Mouse (Mus musculus) embryonic facial prominence, embryonic 11.5 days (tissue): ENCODE data around the gene Galnt16. TPM values are rescaled to one million over a fixed set of nuclear protein-coding genes. Genes with fewer than 3 reads are reported as not detected.

ENCODE experiments used
- ATAC-seq: fragments of 200-750 bp; cut with Nextera tagmentation; replicated peaks from 2 replicates; pipeline ENCODE4 v1.8.0; 2017; ENCODE audit warnings: low read depth; ENCODE audit not compliant: insufficient number of reproducible peaks, low FRiP score, low TSS enrichment
- DNase-seq: peaks from one replicate; pipeline ENCODE4 v3.0.0-alpha.2; 2015; ENCODE audit warnings: low spot score
- H3K27ac ChIP-seq: fragments of 300-500 bp; sonication (generic); replicated peaks from 2 replicates; pipeline ENCODE4 v1.5.1; 2014; ENCODE audit warnings: mild to moderate bottlenecking, low read depth, low read length, control low read depth
- H3K27me3 ChIP-seq: fragments of 300-500 bp; sonication (generic); 2 replicates; pipeline ENCODE4 v1.6.1; 2014; ENCODE audit warnings: mild to moderate bottlenecking, low read length, moderate library complexity, mixed read lengths; ENCODE audit not compliant: control insufficient read depth, insufficient read depth
- H3K36me3 ChIP-seq: fragments of 300-500 bp; sonication (generic); replicated peaks from 2 replicates; pipeline ENCODE4 v1.6.1; 2014; ENCODE audit warnings: low read depth, mild to moderate bottlenecking, low read length, moderate library complexity, mixed read lengths; ENCODE audit not compliant: control insufficient read depth, insufficient read depth
- H3K4me1 ChIP-seq: fragments of 300-500 bp; sonication (generic); 2 replicates; pipeline ENCODE4 v1.6.1; 2014; ENCODE audit warnings: low read length, mixed read lengths; ENCODE audit not compliant: control insufficient read depth, insufficient read depth
- H3K4me2 ChIP-seq: fragments of 300-500 bp; sonication (generic); 2 replicates; pipeline ENCODE4 v1.6.1; 2014; ENCODE audit warnings: low read depth, mild to moderate bottlenecking, control low read depth, low read length, moderate library complexity
- H3K4me3 ChIP-seq: fragments of 300-500 bp; sonication (generic); 2 replicates; pipeline ENCODE4 v1.5.1; 2014; ENCODE audit warnings: low read depth, low read length, control low read depth
- H3K9ac ChIP-seq: fragments of 300-500 bp; sonication (generic); replicated peaks from 2 replicates; pipeline ENCODE4 v1.6.1; 2014; ENCODE audit warnings: mild to moderate bottlenecking, control low read depth, low read length
- H3K9me3 ChIP-seq: fragments of 300-500 bp; sonication (generic); replicated peaks from 2 replicates; pipeline ENCODE4 v1.6.1; 2016; ENCODE audit warnings: mild to moderate bottlenecking, low read length, inconsistent platforms, mixed read lengths; ENCODE audit not compliant: control insufficient read depth
- WGBS: fragments of 180-500 bp; shearing (Covaris S2); extraction: QIAGEN DNeasy Blood & Tissue Kit; methylation state at CpG from one replicate; pipeline ENCODE4 v1.1.7; 2014; 5-methylcytosine and 5-hydroxymethylcytosine counted together
- polyA plus RNA-seq: library from polyadenylated mRNA; unstranded; fragments of >200 nt; fragmentation: Nextera tagmentation; extraction: Ambion mirVana; gene quantifications from 2 replicates; pipeline ENCODE4 v1.2.1, GENCODE M21; 2014

The Galnt16 gene
- 6.9 and 7.0 TPM in 2 replicates for polyA plus RNA-seq

DNA sequence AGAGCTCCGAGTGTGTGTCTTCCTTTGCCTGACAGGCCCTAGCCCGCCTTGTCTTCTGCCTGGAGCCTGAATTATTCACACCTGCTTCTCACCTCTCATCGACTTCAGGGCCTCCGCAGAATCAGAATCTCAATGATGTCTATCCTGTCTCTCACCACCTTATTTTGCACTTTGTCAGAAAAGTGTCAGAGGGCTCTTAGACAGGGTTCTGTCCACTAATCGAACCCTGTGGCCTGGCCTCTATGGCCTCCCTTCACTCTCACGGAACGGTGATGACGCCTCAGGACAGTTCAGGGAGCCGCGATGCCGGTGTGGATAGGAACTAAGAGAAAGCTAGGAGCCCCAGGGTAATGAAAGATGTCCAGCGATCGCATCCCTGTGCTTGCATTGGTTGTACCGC lies at the start of gene Galnt16:
Galnt16 (plus strand) TSS at position 301 of the 400 bp plus-strand sequence.
- no peaks in the 10 kb centered on the region for H3K4me1 ChIP-seq
- ATAC-seq = 0 out of 2 replicates have a peak, but pooled peaks have one; percentile 2
- WGBS = 5% methylated on average over 14 of the region's 14 CpGs

DNA sequence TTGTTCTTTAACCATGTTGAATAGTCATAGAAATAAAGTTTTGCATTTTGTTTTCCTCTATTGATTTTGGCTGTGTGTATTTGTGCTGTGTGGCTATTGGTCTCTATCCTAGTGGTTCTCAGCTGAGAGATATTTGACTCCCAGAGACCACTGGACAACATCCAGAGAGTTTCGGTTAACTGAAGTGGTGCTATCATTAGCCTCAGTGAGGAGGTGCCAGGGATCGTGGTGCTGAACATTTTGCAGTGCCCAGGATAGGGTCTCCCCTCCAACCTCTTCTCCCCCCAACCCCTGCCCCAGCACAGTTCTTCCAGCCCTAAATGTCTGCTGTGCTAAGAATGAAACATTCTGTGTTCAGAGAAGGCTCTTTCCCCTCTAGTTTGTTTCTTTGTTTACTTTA lies 47.9 kb upstream of the Galnt16 start:
- DNase-seq (no peak), ATAC-seq (no peak)
- no peak overlapping the region for H3K9ac ChIP-seq
- H3K4me1 ChIP-seq = no peaks in the 10 kb centered on the region
- no peaks in the 10 kb centered on the region for H3K36me3 ChIP-seq
- no peak overlapping the region for H3K27ac ChIP-seq
- H3K9me3 ChIP-seq = no peaks in the 10 kb centered on the region
- no peak overlapping the region for H3K4me3 ChIP-seq
- H3K4me2 ChIP-seq = no peak overlapping the region
- WGBS = 87% methylated on average over 2 of the region's 2 CpGs
- H3K27me3 ChIP-seq = no peaks in the 10 kb centered on the region

More for the DNA sequence above, at the start of gene Galnt16:
- Histone ChIP-seq H3K9me3 (no peaks in the 10 kb centered on the region), H3K4me2 (peak within 1 kb of the TSS; percentile 97), H3K4me3 (peak within 1 kb of the TSS; percentile 61), H3K27ac (peak within 1 kb of the TSS; percentile 38; the same call in 1 of the 2 replicates), H3K36me3 (no peaks in the 10 kb centered on the region), H3K9ac (peak within 1 kb of the TSS; percentile 54), H3K27me3 (peaks cover 22% of the 10 kb centered on the region)
- DNase-seq = no peak

- H3K4me1 ChIP-seq = no peaks in the 10 kb centered on the region
- H3K4me3 ChIP-seq = no peak overlapping the region
- no peak overlapping the region for H3K4me2 ChIP-seq
- WGBS = 84% methylated on average over 4 of the region's 4 CpGs
- no peak overlapping the region for H3K27ac ChIP-seq
- H3K9me3 ChIP-seq = no peaks in the 10 kb centered on the region
- H3K36me3 ChIP-seq = no peaks in the 10 kb centered on the region
- no peaks in the 10 kb centered on the region for H3K27me3 ChIP-seq
- DNase-seq = no peak
- no peak overlapping the region for H3K9ac ChIP-seq
- ATAC-seq = no peak
These were observed 46.2 kb upstream of the Galnt16 start for GRCm38 (mm10) chr12:80471926-80472325.

- ATAC-seq = no peak
- H3K27ac ChIP-seq = no peak overlapping the region
- H3K9ac ChIP-seq = no peak overlapping the region
- no peak overlapping the region for H3K4me3 ChIP-seq
- H3K36me3 ChIP-seq = no peaks in the 10 kb centered on the region
- no peaks in the 10 kb centered on the region for H3K4me1 ChIP-seq
- no peak for DNase-seq
- WGBS = 78% methylated on average over 3 of the region's 3 CpGs
- no peaks in the 10 kb centered on the region for H3K9me3 ChIP-seq
- no peaks in the 10 kb centered on the region for H3K27me3 ChIP-seq
- H3K4me2 ChIP-seq = no peak overlapping the region
These were observed 44.3 kb upstream of the Galnt16 start for GRCm38 (mm10) chr12:80473731-80474130.

GRCm38 (mm10) chr12:80479986-80480385 lies 38.1 kb upstream of the Galnt16 start:
- no peaks in the 10 kb centered on the region; the same call in 1 of the 2 replicates for H3K36me3 ChIP-seq
- H3K4me3 ChIP-seq = no peak overlapping the region
- no peak overlapping the region for H3K27ac ChIP-seq
- H3K4me2 ChIP-seq = no peak overlapping the region
- no peaks in the 10 kb centered on the region for H3K4me1 ChIP-seq
- no peak for ATAC-seq
- H3K27me3 ChIP-seq = no peaks in the 10 kb centered on the region
- no peaks in the 10 kb centered on the region for H3K9me3 ChIP-seq
- DNase-seq = no peak
- WGBS = 82% methylated on average over 3 of the region's 3 CpGs
- no peak overlapping the region for H3K9ac ChIP-seq

DNA sequence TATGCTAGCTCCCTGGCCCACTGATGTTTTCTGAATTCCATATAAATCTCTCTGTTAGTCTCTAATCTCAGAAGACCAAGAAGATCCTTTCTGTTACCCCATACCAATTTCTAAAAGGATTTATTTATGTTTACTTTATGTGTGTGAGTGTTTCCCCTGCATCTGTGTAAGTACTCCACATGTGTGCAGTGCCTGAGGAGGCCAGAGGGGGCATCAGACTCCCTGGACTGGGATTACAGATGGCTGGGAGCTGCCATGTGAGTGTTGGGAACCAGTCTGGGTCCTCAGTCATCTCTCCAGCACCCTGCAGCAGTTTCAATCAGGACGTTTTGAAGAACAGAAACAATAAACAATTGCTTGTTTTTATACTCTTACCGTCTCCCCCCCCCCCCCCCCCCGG lies 34.7 kb upstream of the Galnt16 start:
- Histone ChIP-seq H3K27ac (no peak overlapping the region), H3K9ac (no peak overlapping the region), H3K27me3 (no peaks in the 10 kb centered on the region), H3K4me2 (no peak overlapping the region), H3K9me3 (no peaks in the 10 kb centered on the region), H3K4me3 (no peak overlapping the region), H3K4me1 (no peaks in the 10 kb centered on the region), H3K36me3 (no peaks in the 10 kb centered on the region; the same call in 1 of the 2 replicates)
- no peak for DNase-seq
- 64% methylated on average over 3 of the region's 3 CpGs for WGBS
- ATAC-seq = no peak

DNA sequence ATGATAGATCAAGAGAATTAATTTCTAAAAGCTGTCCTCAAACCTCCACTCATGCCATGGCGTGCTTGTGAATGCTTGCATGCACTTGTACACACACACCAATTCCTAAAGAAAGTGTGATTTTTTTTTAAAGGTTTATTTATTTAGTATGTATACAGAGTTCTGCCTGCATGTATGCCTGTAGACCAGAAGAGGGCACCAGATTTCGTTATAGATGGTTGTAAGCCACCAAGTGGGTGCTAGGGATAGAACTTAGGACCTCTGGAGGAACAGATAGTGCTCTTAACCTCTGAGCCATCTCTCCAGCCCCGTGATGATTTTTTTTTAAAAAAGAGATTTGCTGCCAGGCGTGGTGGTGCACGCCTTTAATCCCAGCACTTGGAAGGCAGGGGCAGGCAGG lies 24.8 kb upstream of the Galnt16 start:
- H3K4me2 ChIP-seq = no peak overlapping the region
- WGBS = 93% methylated on average over 5 of the region's 5 CpGs
- H3K4me1 ChIP-seq = no peaks in the 10 kb centered on the region
- DNase-seq (no peak), ATAC-seq (no peak)
- no peaks in the 10 kb centered on the region for H3K9me3 ChIP-seq
- H3K36me3 ChIP-seq = no peaks in the 10 kb centered on the region
- H3K27me3 ChIP-seq = no peaks in the 10 kb centered on the region
- no peak overlapping the region for H3K27ac ChIP-seq
- no peak overlapping the region for H3K9ac ChIP-seq
- no peak overlapping the region for H3K4me3 ChIP-seq

GRCm38 (mm10) chr12:80495691-80496090 lies 22.4 kb upstream of the Galnt16 start:
- Histone ChIP-seq H3K27ac (no peak overlapping the region), H3K27me3 (no peaks in the 10 kb centered on the region), H3K36me3 (no peaks in the 10 kb centered on the region), H3K9me3 (no peaks in the 10 kb centered on the region), H3K4me2 (no peak overlapping the region), H3K4me3 (no peak overlapping the region), H3K9ac (no peak overlapping the region), H3K4me1 (no peaks in the 10 kb centered on the region)
- no peak for DNase-seq
- no peak for ATAC-seq
- 68% methylated on average over 1 of the region's 1 CpGs for WGBS
